ENCODE assay signal across 8 mouse cellular contexts in the genomic region with DNA sequence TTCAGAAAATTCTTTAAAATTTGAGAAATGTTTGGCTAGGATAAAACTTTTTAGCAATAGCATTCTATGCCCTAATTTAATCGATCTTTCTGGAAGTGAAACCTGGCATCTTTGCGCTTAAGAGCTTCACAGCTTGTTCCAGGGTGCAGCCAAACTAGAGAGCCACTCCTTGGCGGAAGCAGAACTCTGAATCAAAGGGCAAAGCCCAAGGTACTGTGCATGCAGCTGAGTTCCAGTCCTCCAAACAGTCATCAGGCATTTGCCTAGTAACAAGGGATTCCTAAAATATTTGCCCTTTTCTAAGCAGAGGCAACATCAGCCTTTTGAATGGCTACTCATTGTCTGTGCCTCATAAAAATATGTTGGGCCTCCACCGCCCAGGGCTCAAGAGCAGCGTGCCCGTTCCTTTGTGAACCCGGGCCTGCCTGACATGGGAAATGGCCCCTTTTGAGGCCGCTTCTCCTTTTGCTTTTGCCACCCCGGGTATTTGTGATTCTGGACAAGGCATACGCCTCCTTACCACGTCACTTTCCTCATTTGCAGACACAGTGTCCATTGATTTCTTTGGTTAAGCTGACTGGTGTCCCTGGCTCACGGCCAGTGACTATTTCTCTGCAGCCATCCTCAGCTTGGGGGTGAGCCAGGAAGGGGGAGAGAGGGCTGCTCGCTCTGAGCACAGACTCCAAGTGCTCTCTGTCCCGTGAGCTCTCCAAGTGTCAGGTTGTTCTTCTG.
DNase-seq lines count a peak whose midpoint lies in the region; ATAC-seq lines count a peak whose summit lies in the region.

No protein-coding gene starts in this region.

- no peak overlapping the region for H3K4me3 ChIP-seq in midbrain, embryonic 13.5 days (replicated peaks)
- H3K4me3 ChIP-seq in limb, embryonic 10.5 days, result no peak overlapping the region

- no peak overlapping the region for H3K9ac ChIP-seq in midbrain, embryonic 13.5 days (replicated peaks)

- no peak overlapping the region for H3K4me2 ChIP-seq in midbrain, embryonic 13.5 days (replicated peaks)

- H3K36me3 ChIP-seq in midbrain, embryonic 13.5 days, result no peaks in the 10 kb centered on the region
- H3K36me3 ChIP-seq in limb, embryonic 10.5 days, result no peaks in the 10 kb centered on the region

- peak; percentile 76 for ATAC-seq in midbrain, embryonic 13.5 days

- H3K27me3 ChIP-seq in midbrain, embryonic 13.5 days, result peaks cover 1% of the 10 kb centered on the region; the same call in 1 of the 2 replicates
- H3K27me3 ChIP-seq in limb, embryonic 10.5 days (ENCODE audit: low read depth, poor library complexity, severe bottlenecking), result peaks cover 49% of the 10 kb centered on the region

- peak overlapping the region; percentile 67 for H3K27ac ChIP-seq in midbrain, embryonic 13.5 days
- H3K27ac ChIP-seq in limb, embryonic 10.5 days, result no peak overlapping the region

- DNase-seq in heart, postnatal 4 days, result peak; percentile 51
- DNase-seq in heart, adult 11 months, result no peak
- peak; percentile 49 for DNase-seq in cerebellum, adult 11-12 months
- DNase-seq in frontal cortex, adult 2 months (ENCODE audit: extremely low spot score in 1 of 2, low spot score in 1 of 2), result peak; percentile 47 to 72
- peak; percentile 32 for DNase-seq in layer of hippocampus, adult 9-10 months (ENCODE audit: low spot score)
- DNase-seq in testis, postnatal 14 days (ENCODE audit: low spot score), result peak; percentile 19
- no peak for DNase-seq in limb, embryonic 10.5 days (ENCODE audit: low spot score)

- peaks cover 28% of the 10 kb centered on the region for H3K4me1 ChIP-seq in midbrain, embryonic 13.5 days (replicated peaks)
- H3K4me1 ChIP-seq in limb, embryonic 10.5 days, result peaks cover 17% of the 10 kb centered on the region

- no peaks in the 10 kb centered on the region for H3K9me3 ChIP-seq in midbrain, embryonic 13.5 days
- H3K9me3 ChIP-seq in limb, embryonic 10.5 days (replicated peaks), result no peaks in the 10 kb centered on the region

- WGBS in midbrain, embryonic 13.5 days, result 34% methylated on average over 14 of the region's 14 CpGs
- 81% methylated on average over 14 of the region's 14 CpGs for WGBS in limb, embryonic 10.5 days

Comparison
In these comparisons a context has a peak if more than half of its experiments do, and no peak if none do; other contexts are left out.
1. DNase-seq: peak in heart, postnatal 4 days (single experiment), cerebellum, adult 11-12 months (single experiment), frontal cortex, adult 2 months (2 of 2), layer of hippocampus, adult 9-10 months (single experiment) and testis, postnatal 14 days (single experiment); none in heart, adult 11 months (single experiment) and limb, embryonic 10.5 days (single experiment).